Mouse (Mus musculus) urinary bladder, postnatal 4 days (tissue): ENCODE results near the gene Sdc1.

Source experiments
- DNase-seq, 2 experiments: peaks; one replicate each; pipeline ENCODE4 v3.0.0; 2021 to 2022; ENCODE audit warnings: low spot score in 2 of 2

Gene Sdc1

GRCm38 (mm10) chr12:8824995-8825703, 54.0 kb downstream of the Sdc1 start:
- DNase-seq: no peak

- no peak for DNase-seq
Observed at GRCm38 (mm10) chr12:8827014-8827715, 56.0 kb downstream of the Sdc1 start.

- no peak for DNase-seq
Observed at GRCm38 (mm10) chr12:8829032-8829660, 58.0 kb downstream of the Sdc1 start.

- no peak for DNase-seq
Observed at GRCm38 (mm10) chr12:8829661-8830040, 58.5 kb downstream of the Sdc1 start.

GRCm38 (mm10) chr12:8830967-8831635, 60.0 kb downstream of the Sdc1 start:
- DNase-seq: no peak

- no peak for DNase-seq
Observed at GRCm38 (mm10) chr12:8831710-8832109, 60.6 kb downstream of the Sdc1 start.

- no peak for DNase-seq
Observed at GRCm38 (mm10) chr12:8840782-8841325, 69.7 kb downstream of the Sdc1 start.

GRCm38 (mm10) chr12:8842725-8843124, 71.6 kb downstream of the Sdc1 start:
- no peak for DNase-seq
